Mouse (Mus musculus) hindbrain, embryonic 16.5 days (tissue): Measurements from ENCODE around the gene Pde7b. TPM values are rescaled to one million over a fixed set of nuclear protein-coding genes. Genes with fewer than 3 reads are reported as not detected.

Source experiments
- ATAC-seq: fragments of 200-750 bp; cut with Nextera tagmentation; 2 replicates; pipeline ENCODE4 v1.8.0; 2017; ENCODE audit warnings: moderate TSS enrichment, moderate library complexity
- H3K27ac ChIP-seq: fragments of 300-500 bp; sonication (generic); 2 replicates; pipeline ENCODE4 v1.5.1; 2014; ENCODE audit warnings: low read depth, mild to moderate bottlenecking, control low read depth, low read length, moderate library complexity
- H3K27me3 ChIP-seq: fragments of 300-500 bp; sonication (generic); replicated peaks from 2 replicates; pipeline ENCODE4 v1.6.1; 2014; ENCODE audit warnings: low read length; ENCODE audit not compliant: control insufficient read depth, insufficient read depth
- H3K36me3 ChIP-seq: fragments of 300-500 bp; sonication (generic); 2 replicates; pipeline ENCODE4 v1.6.1; 2014; ENCODE audit warnings: mild to moderate bottlenecking, low read length, moderate library complexity, mixed read lengths; ENCODE audit not compliant: control insufficient read depth, insufficient read depth
- H3K4me1 ChIP-seq: fragments of 300-500 bp; sonication (generic); 2 replicates; pipeline ENCODE4 v1.6.1; 2014; ENCODE audit warnings: low read depth, low read length; ENCODE audit not compliant: control insufficient read depth, insufficient read depth
- H3K4me2 ChIP-seq: fragments of 300-500 bp; sonication (generic); 2 replicates; pipeline ENCODE4 v1.6.1; 2014; ENCODE audit warnings: mild to moderate bottlenecking, low read length, control low read depth, moderate library complexity
- H3K4me3 ChIP-seq: fragments of 300-500 bp; sonication (generic); 2 replicates; pipeline ENCODE4 v1.5.1; 2014; ENCODE audit warnings: mild to moderate bottlenecking, low read length, control low read depth, moderate library complexity
- H3K9ac ChIP-seq: fragments of 300-500 bp; sonication (generic); 2 replicates; pipeline ENCODE4 v1.6.1; 2014; ENCODE audit warnings: low read depth, mild to moderate bottlenecking, control low read depth, low read length, moderate library complexity
- H3K9me3 ChIP-seq: fragments of 300-500 bp; sonication (generic); 2 replicates; pipeline ENCODE4 v1.6.1; 2014; ENCODE audit warnings: mild to moderate bottlenecking, low read length, moderate library complexity; ENCODE audit not compliant: control insufficient read depth
- WGBS: fragments of 180-500 bp; shearing (Covaris S2); extraction: QIAGEN DNeasy Blood & Tissue Kit; methylation state at CpG from one replicate; pipeline ENCODE4 v1.1.7; 2014; 5-methylcytosine and 5-hydroxymethylcytosine counted together
- polyA plus RNA-seq: library from polyadenylated mRNA; unstranded; fragments of >200 nt; fragmentation: Nextera tagmentation; extraction: Ambion mirVana; gene quantifications from 2 replicates; pipeline ENCODE4 v1.2.1, GENCODE M21; 2015

Pde7b gene
- polyA plus RNA-seq, 1 experiment from 2014 or later = 2.8 TPM

DNA sequence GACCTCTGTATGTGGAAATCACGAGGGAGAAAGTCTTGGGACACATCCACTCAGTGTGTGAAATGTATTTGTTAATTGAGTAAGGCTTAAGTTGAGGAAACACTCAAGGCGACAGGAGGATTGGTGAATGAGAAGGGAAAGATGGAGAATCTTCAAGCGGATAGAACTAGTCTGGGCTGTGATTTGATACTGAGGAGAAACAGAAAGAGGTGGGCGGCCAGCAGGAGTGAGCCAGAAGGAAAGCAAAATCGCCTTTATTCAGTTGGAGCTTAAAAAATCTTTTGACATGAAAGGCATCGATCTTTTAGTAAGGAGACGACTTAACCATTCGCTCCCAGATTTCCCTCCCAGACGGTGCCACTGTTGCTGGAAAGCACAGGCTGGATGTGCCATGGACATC lies 34.9 kb downstream of the Pde7b start:
- H3K9ac ChIP-seq = no peak overlapping the region
- no peak overlapping the region for H3K27ac ChIP-seq
- WGBS = 84% methylated on average over 9 of the region's 9 CpGs
- no peaks in the 10 kb centered on the region for H3K27me3 ChIP-seq
- no peaks in the 10 kb centered on the region for H3K9me3 ChIP-seq
- no peaks in the 10 kb centered on the region for H3K36me3 ChIP-seq
- H3K4me1 ChIP-seq = no peaks in the 10 kb centered on the region
- no peak overlapping the region for H3K4me2 ChIP-seq
- no peak overlapping the region for H3K4me3 ChIP-seq
- ATAC-seq = no peak

DNA sequence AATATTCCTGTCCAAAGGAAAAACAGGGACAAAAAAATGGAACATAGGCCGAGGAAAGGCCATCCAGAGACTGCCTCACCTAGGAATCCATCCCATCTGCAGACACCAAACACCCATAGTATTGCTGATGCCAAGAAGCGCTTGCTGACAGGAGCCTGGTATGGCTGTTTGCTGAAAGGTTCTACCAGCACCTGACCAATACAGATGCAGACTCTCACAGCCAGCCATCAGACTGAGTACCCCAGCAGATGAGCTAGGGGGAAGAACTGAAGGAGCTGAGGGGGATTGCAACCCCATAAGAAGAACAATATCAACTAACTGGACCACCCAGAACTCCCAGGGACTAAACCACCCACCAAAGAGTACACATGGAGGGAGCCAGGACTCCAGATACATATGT lies 40.7 kb downstream of the Pde7b start:
- H3K9ac ChIP-seq = no peak overlapping the region
- H3K36me3 ChIP-seq = no peaks in the 10 kb centered on the region
- no peak for ATAC-seq
- no peaks in the 10 kb centered on the region for H3K27me3 ChIP-seq
- WGBS = 97% methylated on average over 2 of the region's 2 CpGs
- H3K9me3 ChIP-seq = peaks cover 3% of the 10 kb centered on the region; the same call in 1 of the 2 replicates
- H3K4me2 ChIP-seq = no peak overlapping the region
- H3K4me1 ChIP-seq = no peaks in the 10 kb centered on the region
- no peak overlapping the region for H3K27ac ChIP-seq
- no peak overlapping the region for H3K4me3 ChIP-seq

DNA sequence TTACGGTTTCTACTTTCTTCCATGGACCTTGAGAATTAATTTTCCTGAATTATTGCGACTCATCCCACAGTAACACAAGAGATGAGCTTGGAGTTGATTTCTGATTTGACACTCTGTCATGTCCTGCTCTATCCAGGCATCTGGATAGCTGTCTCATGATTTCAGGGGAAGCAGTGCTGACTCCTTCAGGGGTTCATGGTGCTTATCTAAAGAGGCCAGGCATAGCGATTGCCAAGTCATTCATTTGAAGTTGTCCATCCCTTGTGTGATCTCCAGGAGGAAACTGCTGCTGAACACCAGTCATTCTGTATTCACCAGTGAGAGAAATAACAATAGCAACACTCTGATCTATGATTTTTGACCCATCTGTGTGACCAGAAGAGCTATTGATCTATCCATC lies 43.9 kb downstream of the Pde7b start:
- Histone ChIP-seq H3K4me1 (no peaks in the 10 kb centered on the region), H3K36me3 (no peaks in the 10 kb centered on the region), H3K4me3 (no peak overlapping the region), H3K27ac (no peak overlapping the region), H3K9ac (no peak overlapping the region), H3K9me3 (peaks cover 3% of the 10 kb centered on the region; the same call in 1 of the 2 replicates), H3K27me3 (no peaks in the 10 kb centered on the region), H3K4me2 (no peak overlapping the region)
- 97% methylated on average over 3 of the region's 3 CpGs for WGBS
- no peak for ATAC-seq

DNA sequence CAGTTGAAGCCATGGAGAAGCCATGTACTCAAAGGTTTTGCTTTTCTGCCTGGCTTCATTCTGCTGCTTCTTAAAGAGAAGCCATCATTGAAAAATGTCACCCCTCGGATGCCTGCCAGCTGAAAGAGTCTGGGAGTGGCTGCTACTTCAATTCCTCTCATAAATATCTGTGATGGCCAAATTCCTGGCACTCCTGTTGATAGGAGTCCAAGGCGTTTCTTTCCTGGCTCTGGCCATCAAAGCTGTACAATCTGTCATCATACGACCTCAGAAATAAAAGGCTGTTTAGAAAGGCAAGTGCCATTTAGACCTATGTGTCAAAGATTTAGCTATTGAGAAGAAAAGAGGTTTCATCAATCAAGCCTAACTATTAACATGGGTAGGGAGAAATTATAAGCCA lies 49.6 kb downstream of the Pde7b start:
- Histone ChIP-seq H3K9ac (no peak overlapping the region), H3K4me2 (no peak overlapping the region), H3K9me3 (no peaks in the 10 kb centered on the region), H3K27me3 (no peaks in the 10 kb centered on the region), H3K36me3 (no peaks in the 10 kb centered on the region), H3K4me3 (no peak overlapping the region), H3K4me1 (no peaks in the 10 kb centered on the region), H3K27ac (no peak overlapping the region)
- WGBS = 60% methylated on average over 3 of the region's 3 CpGs
- no peak for ATAC-seq

DNA sequence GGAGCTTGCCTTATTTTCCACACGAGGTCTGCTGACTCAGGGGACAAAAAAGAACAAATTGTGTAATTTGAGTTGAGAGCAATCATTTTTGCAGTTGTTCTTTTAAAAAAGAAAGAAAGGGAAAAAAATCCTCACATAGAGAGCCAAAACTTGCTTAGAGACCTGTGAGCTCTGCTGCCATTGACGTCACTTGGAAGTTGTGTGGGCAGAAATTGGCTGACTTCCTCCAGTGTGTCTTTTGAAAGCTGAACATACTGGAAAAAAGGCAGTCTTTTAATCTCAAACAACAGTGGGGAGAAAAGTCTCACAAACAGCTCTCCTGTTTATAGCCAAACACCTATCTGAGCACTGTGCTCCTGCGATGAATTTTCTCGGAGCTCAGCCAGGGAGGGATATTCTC lies 51.1 kb downstream of the Pde7b start:
- Histone ChIP-seq H3K4me2 (no peak overlapping the region), H3K4me1 (no peaks in the 10 kb centered on the region), H3K9me3 (no peaks in the 10 kb centered on the region), H3K9ac (no peak overlapping the region), H3K4me3 (no peak overlapping the region), H3K36me3 (no peaks in the 10 kb centered on the region), H3K27me3 (no peaks in the 10 kb centered on the region), H3K27ac (no peak overlapping the region)
- WGBS = 76% methylated on average over 4 of the region's 4 CpGs
- ATAC-seq = no peak

DNA sequence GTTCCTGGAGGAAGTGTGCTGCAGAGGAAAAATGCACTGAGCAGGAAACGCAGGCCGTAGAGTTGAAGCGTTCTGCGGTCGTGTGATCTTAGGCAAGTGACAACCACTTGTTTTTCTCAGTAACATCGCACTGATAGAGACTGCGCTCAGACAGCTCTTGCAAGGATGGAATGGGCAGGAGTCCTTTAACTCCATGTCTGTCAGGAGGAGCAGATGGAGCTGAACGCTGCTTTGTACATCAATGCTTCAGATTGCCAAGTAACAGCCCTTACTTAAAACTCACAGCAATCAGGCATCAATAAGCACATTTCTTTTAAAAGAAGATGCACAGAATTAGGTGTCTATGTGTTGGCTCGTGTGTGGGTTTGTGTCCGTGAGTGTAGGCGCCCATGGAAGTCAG lies 52.3 kb downstream of the Pde7b start:
- WGBS = 88% methylated on average over 11 of the region's 11 CpGs
- no peaks in the 10 kb centered on the region for H3K36me3 ChIP-seq
- H3K9me3 ChIP-seq = no peaks in the 10 kb centered on the region
- H3K27ac ChIP-seq = no peak overlapping the region
- no peak for ATAC-seq
- no peaks in the 10 kb centered on the region for H3K4me1 ChIP-seq
- no peaks in the 10 kb centered on the region for H3K27me3 ChIP-seq
- H3K4me2 ChIP-seq = no peak overlapping the region
- H3K4me3 ChIP-seq = no peak overlapping the region
- H3K9ac ChIP-seq = no peak overlapping the region

DNA sequence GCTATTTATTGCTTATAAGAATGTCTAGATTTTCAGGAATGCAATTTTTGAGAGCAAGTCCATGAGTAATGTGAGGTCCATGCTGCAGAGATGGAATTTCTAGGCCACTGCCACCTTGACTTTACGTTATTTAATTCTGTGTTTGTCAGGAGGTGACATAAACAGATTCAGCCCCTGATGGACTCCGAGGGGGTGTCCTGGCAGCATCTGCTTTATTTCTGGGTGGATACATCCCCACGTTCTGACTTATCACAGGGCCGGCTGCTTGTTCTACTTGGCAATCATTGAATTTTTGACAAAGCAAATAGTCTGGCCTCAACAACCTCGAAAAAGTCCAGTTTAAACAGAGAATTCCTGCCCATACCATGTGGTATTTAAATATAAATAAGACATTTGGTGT lies 53.3 kb downstream of the Pde7b start:
- H3K9me3 ChIP-seq = no peaks in the 10 kb centered on the region
- no peak overlapping the region for H3K4me2 ChIP-seq
- H3K27ac ChIP-seq = no peak overlapping the region
- H3K36me3 ChIP-seq = no peaks in the 10 kb centered on the region
- no peaks in the 10 kb centered on the region for H3K4me1 ChIP-seq
- no peak for ATAC-seq
- 80% methylated on average over 5 of the region's 5 CpGs for WGBS
- no peak overlapping the region for H3K9ac ChIP-seq
- no peak overlapping the region for H3K4me3 ChIP-seq
- no peaks in the 10 kb centered on the region for H3K27me3 ChIP-seq

DNA sequence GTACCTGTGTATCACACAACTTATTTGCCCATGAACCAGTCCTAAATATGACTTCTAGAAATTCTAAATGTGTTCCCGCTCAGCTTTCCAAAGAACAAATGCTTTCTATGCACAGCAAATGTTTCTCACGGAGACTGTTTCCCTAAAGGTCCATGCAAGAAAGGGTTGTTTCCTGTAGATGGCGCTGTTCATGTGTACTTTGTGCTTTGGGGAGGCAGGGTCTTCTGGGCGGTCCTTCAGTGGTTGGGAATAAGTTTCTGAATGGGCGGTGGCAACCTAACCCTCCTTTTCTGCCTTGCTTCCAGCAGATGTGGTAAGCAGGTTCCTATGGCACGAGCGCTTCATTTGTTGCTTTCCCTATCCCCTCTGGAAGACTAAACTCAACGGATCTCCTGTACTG lies 54.3 kb downstream of the Pde7b start:
- H3K4me1 ChIP-seq = no peaks in the 10 kb centered on the region

DNA sequence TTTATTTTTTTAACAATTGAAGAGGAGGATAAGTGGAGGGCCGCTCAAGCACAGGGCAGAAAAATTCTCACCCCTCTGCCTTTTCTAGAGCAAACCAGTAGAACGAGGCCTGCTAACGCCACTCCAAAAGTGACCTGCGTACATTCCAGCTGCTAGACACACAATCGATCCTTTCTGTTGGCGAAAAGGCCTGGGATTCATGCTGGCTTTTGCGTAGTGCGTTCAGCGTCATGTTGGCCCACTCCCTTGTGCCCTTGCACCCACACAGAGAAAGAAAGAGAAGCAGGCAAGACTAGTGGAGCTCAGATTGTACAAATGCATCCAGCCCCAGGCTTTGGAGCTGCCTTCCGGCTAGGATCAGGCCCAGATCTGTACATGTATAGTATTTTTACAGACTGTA lies 55.4 kb downstream of the Pde7b start:
- WGBS = 66% methylated on average over 10 of the region's 10 CpGs
- Histone ChIP-seq H3K4me3 (no peak overlapping the region), H3K9me3 (no peaks in the 10 kb centered on the region), H3K27ac (no peak overlapping the region), H3K4me1 (no peaks in the 10 kb centered on the region), H3K9ac (no peak overlapping the region), H3K36me3 (no peaks in the 10 kb centered on the region), H3K4me2 (no peak overlapping the region), H3K27me3 (no peaks in the 10 kb centered on the region)
- peak; percentile 67 for ATAC-seq

More for the DNA sequence above, 54.3 kb downstream of the Pde7b start:
- H3K36me3 ChIP-seq = no peaks in the 10 kb centered on the region
- no peak overlapping the region for H3K9ac ChIP-seq
- WGBS = 81% methylated on average over 8 of the region's 8 CpGs
- H3K27me3 ChIP-seq = no peaks in the 10 kb centered on the region
- no peak for ATAC-seq
- no peak overlapping the region for H3K27ac ChIP-seq
- H3K4me3 ChIP-seq = no peak overlapping the region
- no peaks in the 10 kb centered on the region for H3K9me3 ChIP-seq
- H3K4me2 ChIP-seq = no peak overlapping the region

DNA sequence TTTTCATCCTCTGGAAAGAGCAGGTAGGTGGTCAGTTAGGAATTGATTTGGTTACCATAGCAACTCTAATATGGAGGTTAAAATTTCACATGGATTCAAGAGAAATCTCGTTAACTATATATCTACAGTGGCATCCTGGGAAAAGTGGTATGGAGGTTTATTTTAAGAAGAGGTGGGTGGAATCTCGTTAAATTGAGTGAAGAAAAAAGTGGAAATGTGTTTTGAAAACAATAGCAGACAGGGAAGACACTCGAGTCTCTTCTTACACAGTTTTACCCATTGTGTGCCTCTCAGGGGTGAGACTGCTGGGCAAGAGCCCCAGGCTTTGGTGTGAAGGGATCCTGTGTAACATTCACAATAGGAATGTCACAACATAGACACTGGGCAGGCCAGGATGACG lies 56.3 kb downstream of the Pde7b start:
- 24% methylated on average over 4 of the region's 4 CpGs for WGBS
- 0 out of 2 replicates have a peak, but pooled peaks have one; percentile 37 for ATAC-seq
- no peaks in the 10 kb centered on the region for H3K4me1 ChIP-seq
- no peaks in the 10 kb centered on the region for H3K36me3 ChIP-seq
- no peaks in the 10 kb centered on the region for H3K27me3 ChIP-seq
- H3K9ac ChIP-seq = no peak overlapping the region
- no peak overlapping the region; the same call in 1 of the 2 replicates for H3K27ac ChIP-seq
- H3K4me3 ChIP-seq = no peak overlapping the region
- no peaks in the 10 kb centered on the region for H3K9me3 ChIP-seq
- H3K4me2 ChIP-seq = no peak overlapping the region
